Mouse (Mus musculus): Measurements from ENCODE around the gene Hoxa7.

GRCm38 (mm10) chr6:52253511-52254500 lies 32.2 kb upstream of the Hoxa7 start:
- TF ChIP-seq POLR2A (IDR thresholded peaks at IDR 0.05; ENCODE audit: low read depth, low read length) = no peak
- no peak for TF ChIP-seq CTCF (IDR thresholded peaks at IDR 0.05; ENCODE audit: extremely low read depth, insufficient read length, insufficient replicate concordance, low read depth, low read length)

All from small intestine, adult 2 months (tissue).